8 mouse cellular contexts compared by ENCODE assay signal in the genomic region with DNA sequence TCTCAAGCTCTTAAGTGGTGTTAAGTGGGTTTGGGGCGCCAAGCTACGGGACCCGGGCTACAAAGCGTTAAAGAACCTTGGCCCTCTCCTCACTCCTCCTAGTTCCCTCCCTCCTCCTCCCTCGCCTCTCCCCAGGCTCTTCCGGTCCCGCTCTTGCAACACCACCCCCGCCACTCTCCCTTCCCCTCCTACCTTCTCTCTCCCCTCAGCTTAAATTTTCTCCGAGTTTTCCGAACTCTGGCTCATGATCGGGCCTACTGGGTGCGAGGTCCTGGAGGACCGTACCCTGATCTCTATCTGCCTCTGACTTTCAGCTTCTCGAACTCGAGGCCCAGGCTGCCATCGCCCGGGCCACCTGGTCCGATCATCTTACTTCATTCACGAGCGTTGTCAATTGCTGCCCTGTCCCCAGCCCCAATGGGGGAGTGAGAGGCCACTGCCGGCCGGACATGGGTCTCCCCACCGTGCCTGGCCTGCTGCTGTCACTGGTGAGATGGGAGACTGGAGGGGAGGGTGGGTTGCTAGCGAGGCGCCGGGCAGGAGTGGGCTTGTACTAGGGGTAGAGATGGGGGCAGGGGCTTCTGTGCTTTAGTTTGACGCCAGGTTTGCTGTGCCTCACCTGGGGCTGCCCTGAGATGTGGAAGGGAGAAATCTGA. TPM values are rescaled to one million over a fixed set of nuclear protein-coding genes. Genes with fewer than 3 reads are reported as not detected.
DNase-seq lines count a peak whose midpoint lies in the region; ATAC-seq and TF ChIP-seq lines count a peak whose summit lies in the region.

No protein-coding gene starts in this region.

- 0 out of 2 replicates have a peak, but pooled peaks cover 2% of the 10 kb centered on the region for H3K27me3 ChIP-seq in heart, embryonic 11.5 days (ENCODE audit: control insufficient read depth, insufficient read depth, low read length)
- no peaks in the 10 kb centered on the region for H3K27me3 ChIP-seq in lung, postnatal 0 days (replicated peaks; ENCODE audit: insufficient read depth, low read length)

- no peaks in the 10 kb centered on the region for H3K36me3 ChIP-seq in heart, embryonic 11.5 days (ENCODE audit: control insufficient read depth, insufficient read depth, low read length)
- H3K36me3 ChIP-seq in lung, postnatal 0 days (ENCODE audit: insufficient read depth, low read length), result no peaks in the 10 kb centered on the region

- H3K9me3 ChIP-seq in heart, embryonic 11.5 days (replicated peaks; ENCODE audit: control insufficient read depth, low read length), result no peaks in the 10 kb centered on the region
- no peaks in the 10 kb centered on the region for H3K9me3 ChIP-seq in lung, postnatal 0 days (ENCODE audit: low read length)

- 0% methylated on average over 27 of the region's 27 CpGs for WGBS in heart, embryonic 11.5 days (ENCODE audit: insufficient replicate concordance)
- WGBS in lung, postnatal 0 days, result under 1% methylated on average over 27 of the region's 27 CpGs

- peak overlapping the region; percentile 82 for H3K9ac ChIP-seq in heart, embryonic 11.5 days (ENCODE audit: low read depth, low read length)
- peak overlapping the region; percentile 91 for H3K9ac ChIP-seq in lung, postnatal 0 days (replicated peaks; ENCODE audit: low read depth)

- H3K4me1 ChIP-seq in heart, embryonic 11.5 days (ENCODE audit: control insufficient read depth, insufficient read depth, low read length), result peaks cover 38% of the 10 kb centered on the region
- H3K4me1 ChIP-seq in lung, postnatal 0 days (ENCODE audit: insufficient read depth, low read depth, low read length), result peaks cover 37% of the 10 kb centered on the region

- TF ChIP-seq EP300 in lung, postnatal 0 days (IDR thresholded peaks at IDR 0.05), result peak; percentile 51; the same call in 1 of the 2 replicates

- peak overlapping the region; percentile 82 for H3K4me2 ChIP-seq in heart, embryonic 11.5 days
- H3K4me2 ChIP-seq in lung, postnatal 0 days (replicated peaks; ENCODE audit: low read depth, low read length), result peak overlapping the region; percentile 79

- peak overlapping the region; percentile 6; the same call in 1 of the 2 replicates for H3K27ac ChIP-seq in heart, embryonic 11.5 days (ENCODE audit: low read depth, low read length)
- peak overlapping the region; percentile 95 for H3K27ac ChIP-seq in lung, postnatal 0 days (ENCODE audit: low read length)

- ATAC-seq in heart, embryonic 11.5 days (replicated peaks; ENCODE audit: insufficient number of reproducible peaks, low FRiP score, low TSS enrichment), result peak; percentile 64
- ATAC-seq in lung, postnatal 0 days, result peak; percentile 85

- H3K4me3 ChIP-seq in heart, embryonic 11.5 days (ENCODE audit: low read depth, low read length), result peak overlapping the region; percentile 63
- peak overlapping the region; percentile 73 for H3K4me3 ChIP-seq in lung, postnatal 0 days (ENCODE audit: low read depth, low read length)

- TF ChIP-seq CTCF in lung, postnatal 0 days (IDR thresholded peaks at IDR 0.05), result no peak

- DNase-seq in spleen, postnatal 36 days (ENCODE audit: low spot score in 2 of 2), result peak; percentile 50 to 65
- no peak for DNase-seq in spleen, adult 12 weeks (ENCODE audit: low spot score)
- DNase-seq in embryo, embryonic 11.5 days (ENCODE audit: low read depth, low spot score), result peak; percentile 51
- DNase-seq in kidney, adult 8-10 months, result peak; percentile 67 to 79
- peak; percentile 98 for DNase-seq in lung, postnatal 0 days (ENCODE audit: low spot score)
- DNase-seq in retina, embryonic 14.5 days (ENCODE audit: low spot score), result peak; percentile 71
- DNase-seq in frontal cortex, postnatal 10 days (ENCODE audit: low spot score in 2 of 2), result no peak

RNA-seq across cellular contexts. Expression of gene Tnfrsf1a, which starts 0.5 kb away (rescaled TPM):
- 33.3 and 37.0 TPM in 2 replicates for polyA plus RNA-seq in heart, embryonic 11.5 days (2014; fragmentation: Nextera tagmentation; extraction: Ambion mirVana)
- polyA plus RNA-seq in lung, postnatal 0 days (2015; fragmentation: Nextera tagmentation; extraction: Ambion mirVana), result 107 and 108 TPM in 2 replicates

RNA-seq across cellular contexts. Expression of gene Scnn1a, which starts 29.2 kb away (rescaled TPM):
- 0.69 and 0.93 TPM in 2 replicates for polyA plus RNA-seq in heart, embryonic 11.5 days (2014; fragmentation: Nextera tagmentation; extraction: Ambion mirVana)
- polyA plus RNA-seq in lung, postnatal 0 days (2015; fragmentation: Nextera tagmentation; extraction: Ambion mirVana), result 106 and 123 TPM in 2 replicates

RNA-seq across cellular contexts. Expression of gene Plekhg6, which starts 30.9 kb away (rescaled TPM):
- polyA plus RNA-seq in heart, embryonic 11.5 days (2014; fragmentation: Nextera tagmentation; extraction: Ambion mirVana), result not detected in 2 replicates
- 0.50 and 0.82 TPM in 2 replicates for polyA plus RNA-seq in lung, postnatal 0 days (2015; fragmentation: Nextera tagmentation; extraction: Ambion mirVana)

RNA-seq across cellular contexts. Expression of gene Ltbr, which starts 36.0 kb away (rescaled TPM):
- polyA plus RNA-seq in heart, embryonic 11.5 days (2014; fragmentation: Nextera tagmentation; extraction: Ambion mirVana), result 35.0 and 40.7 TPM in 2 replicates
- polyA plus RNA-seq in lung, postnatal 0 days (2015; fragmentation: Nextera tagmentation; extraction: Ambion mirVana), result 96.7 and 100 TPM in 2 replicates

Comparison
In these comparisons a context has a peak if more than half of its experiments do, and no peak if none do; other contexts are left out.
1. DNase-seq: peak in spleen, postnatal 36 days (2 of 2), embryo, embryonic 11.5 days (single experiment), kidney, adult 8-10 months (2 of 2), lung, postnatal 0 days (single experiment) and retina, embryonic 14.5 days (single experiment); none in spleen, adult 12 weeks (single experiment) and frontal cortex, postnatal 10 days (0 of 2).
2. RNA of gene Scnn1a, which starts 29.2 kb away (polyA plus RNA-seq): 106 to 123 TPM in lung, postnatal 0 days; 0.69 to 0.93 TPM in heart, embryonic 11.5 days; every median in the first group is over 10 times any median in the second.